In genomic region chr2:31172001-31172400, GRCm38 (mm10) we compare ENCODE assay signal across 9 mouse cellular contexts. TPM values are rescaled to one million over a fixed set of nuclear protein-coding genes. Genes with fewer than 3 reads are reported as not detected.
DNase-seq lines count a peak whose midpoint lies in the region; ATAC-seq and TF ChIP-seq lines count a peak whose summit lies in the region.
"Had no signal": no experiment of that assay in that cellular context is flagged by ENCODE, and none has a peak within 500 bp of the region (broad histone marks: within the 10 kb centered on the region; RNA-seq: fewer than 3 reads in every experiment).

No protein-coding gene starts in this region.

- no peak overlapping the region for H3K4me3 ChIP-seq in lung, postnatal 0 days (ENCODE audit: low read depth, low read length)
- no peak overlapping the region for H3K4me3 ChIP-seq in lung, adult 2 months (replicated peaks; ENCODE audit: extremely low read depth, low read depth, low read length)
- H3K4me3 ChIP-seq in heart, adult 2 months, result no peak overlapping the region
- no peak overlapping the region for H3K4me3 ChIP-seq in stomach, embryonic 16.5 days (replicated peaks; ENCODE audit: low read length)
- H3K4me3 ChIP-seq in forebrain, embryonic 16.5 days (replicated peaks; ENCODE audit: low read length), result no peak overlapping the region
- H3K4me3 ChIP-seq: hindbrain, embryonic 15.5 days had no signal

- peak; percentile 50 for ATAC-seq in lung, postnatal 0 days
- ATAC-seq in stomach, embryonic 16.5 days (ENCODE audit: insufficient read depth, low FRiP score), result peak; percentile 84
- no peak for ATAC-seq in forebrain, embryonic 16.5 days

- no peak for TF ChIP-seq EP300 in lung, postnatal 0 days (IDR thresholded peaks at IDR 0.05)
- no peak for TF ChIP-seq EP300 in heart, adult 2 months (IDR thresholded peaks at IDR 0.05; ENCODE audit: insufficient read depth, low read depth, low read length)

- H3K9me3 ChIP-seq in lung, postnatal 0 days (ENCODE audit: low read length), result no peaks in the 10 kb centered on the region
- no peaks in the 10 kb centered on the region for H3K9me3 ChIP-seq in stomach, embryonic 16.5 days (replicated peaks; ENCODE audit: control insufficient read depth, low read length)
- no peaks in the 10 kb centered on the region for H3K9me3 ChIP-seq in forebrain, embryonic 16.5 days (ENCODE audit: control insufficient read depth, low read length)
- H3K9me3 ChIP-seq: hindbrain, embryonic 15.5 days had no signal

- H3K4me2 ChIP-seq in lung, postnatal 0 days (replicated peaks; ENCODE audit: low read depth, low read length), result no peak overlapping the region
- no peak overlapping the region for H3K4me2 ChIP-seq in stomach, embryonic 16.5 days (ENCODE audit: low read depth, low read length)
- H3K4me2 ChIP-seq in forebrain, embryonic 16.5 days (ENCODE audit: low read length), result no peak overlapping the region
- H3K4me2 ChIP-seq: hindbrain, embryonic 15.5 days had no signal

- no peak for TF ChIP-seq POLR2A in lung, adult 2 months (IDR thresholded peaks at IDR 0.05; ENCODE audit: borderline replicate concordance, extremely low read depth, low read depth, low read length)
- no peak for TF ChIP-seq POLR2A in heart, adult 2 months (IDR thresholded peaks at IDR 0.05; ENCODE audit: insufficient read depth, low read depth, low read length)

- H3K27ac ChIP-seq in lung, postnatal 0 days (ENCODE audit: low read length), result peak overlapping the region; percentile 59; the same call in 1 of the 2 replicates
- H3K27ac ChIP-seq in heart, adult 2 months, result peak overlapping the region; percentile 54
- H3K27ac ChIP-seq in stomach, embryonic 16.5 days (ENCODE audit: low read length), result peak overlapping the region; percentile 71
- no peak overlapping the region for H3K27ac ChIP-seq in forebrain, embryonic 16.5 days (ENCODE audit: low read length)

- H3K27me3 ChIP-seq in lung, postnatal 0 days (replicated peaks; ENCODE audit: insufficient read depth, low read length), result no peaks in the 10 kb centered on the region
- H3K27me3 ChIP-seq in heart, adult 2 months (ENCODE audit: control insufficient read depth, insufficient read depth, low read length), result no peaks in the 10 kb centered on the region
- no peaks in the 10 kb centered on the region for H3K27me3 ChIP-seq in stomach, embryonic 16.5 days (ENCODE audit: control insufficient read depth, insufficient read depth, low read length)
- no peaks in the 10 kb centered on the region for H3K27me3 ChIP-seq in forebrain, embryonic 16.5 days (replicated peaks; ENCODE audit: control insufficient read depth, insufficient read depth, low read length)
- H3K27me3 ChIP-seq: hindbrain, embryonic 15.5 days had no signal

- TF ChIP-seq CTCF in lung, postnatal 0 days (IDR thresholded peaks at IDR 0.05), result no peak
- no peak for TF ChIP-seq CTCF in lung, adult 2 months (IDR thresholded peaks at IDR 0.05; ENCODE audit: insufficient read depth, low read length)
- TF ChIP-seq CTCF in heart, adult 2 months (IDR thresholded peaks at IDR 0.05), result no peak

- peaks cover 2% of the 10 kb centered on the region; the same call in 1 of the 2 replicates for H3K4me1 ChIP-seq in lung, postnatal 0 days (ENCODE audit: insufficient read depth, low read depth, low read length)
- H3K4me1 ChIP-seq in lung, adult 2 months (ENCODE audit: control insufficient read depth, insufficient read depth, low read length), result peaks cover 9% of the 10 kb centered on the region
- peaks cover 10% of the 10 kb centered on the region for H3K4me1 ChIP-seq in heart, adult 2 months (ENCODE audit: control insufficient read depth, insufficient read depth, low read length)
- H3K4me1 ChIP-seq in stomach, embryonic 16.5 days (ENCODE audit: control insufficient read depth, insufficient read depth, low read length), result no peaks in the 10 kb centered on the region
- no peaks in the 10 kb centered on the region for H3K4me1 ChIP-seq in forebrain, embryonic 16.5 days (replicated peaks; ENCODE audit: control insufficient read depth, insufficient read depth, low read length)
- H3K4me1 ChIP-seq: hindbrain, embryonic 15.5 days had no signal

- WGBS in lung, postnatal 0 days, result 55% methylated on average over 5 of the region's 5 CpGs
- WGBS in lung, adult 2 months, result 31% methylated on average over 5 of the region's 5 CpGs
- 41% methylated on average over 5 of the region's 5 CpGs for WGBS in heart, adult 2 months
- WGBS in stomach, embryonic 16.5 days, result 69% methylated on average over 5 of the region's 5 CpGs
- WGBS in forebrain, embryonic 16.5 days, result 82% methylated on average over 5 of the region's 5 CpGs

- DNase-seq in lung, postnatal 0 days (ENCODE audit: low spot score), result peak; percentile 49
- DNase-seq in lung, adult 2 months, result no peak
- peak; percentile 29 to 61 for DNase-seq in heart, adult 2 months
- DNase-seq in kidney, postnatal 25 days, result peak; percentile 46 to 64
- no peak for DNase-seq in adrenal gland, adult 2 months
- no peak for DNase-seq in MN1 (ENCODE audit: low spot score)

- no peaks in the 10 kb centered on the region for H3K79me2 ChIP-seq in heart, adult 2 months (replicated peaks; ENCODE audit: control insufficient read depth, insufficient read depth, low read length)

- H3K36me3 ChIP-seq in lung, postnatal 0 days (ENCODE audit: insufficient read depth, low read length), result peaks cover 36% of the 10 kb centered on the region
- peaks cover 9% of the 10 kb centered on the region; the same call in 1 of the 2 replicates for H3K36me3 ChIP-seq in heart, adult 2 months (ENCODE audit: control insufficient read depth, insufficient read depth, low read length)
- H3K36me3 ChIP-seq in stomach, embryonic 16.5 days (ENCODE audit: control insufficient read depth, insufficient read depth, low read length), result peaks cover 23% of the 10 kb centered on the region
- H3K36me3 ChIP-seq in forebrain, embryonic 16.5 days (ENCODE audit: control insufficient read depth, insufficient read depth), result peaks cover 50% of the 10 kb centered on the region

- no peak overlapping the region for H3K9ac ChIP-seq in lung, postnatal 0 days (replicated peaks; ENCODE audit: low read depth)
- no peak overlapping the region for H3K9ac ChIP-seq in heart, adult 2 months (ENCODE audit: low read depth, low read length)
- no peak overlapping the region for H3K9ac ChIP-seq in stomach, embryonic 16.5 days (ENCODE audit: low read length)
- no peak overlapping the region for H3K9ac ChIP-seq in forebrain, embryonic 16.5 days (replicated peaks; ENCODE audit: low read depth, low read length)
- H3K9ac ChIP-seq: hindbrain, embryonic 15.5 days had no signal

- intact Hi-C loops in heart, adult 2 months (cut with DNase I), result no loop called here

RNA-seq across cellular contexts. Expression of gene Gpr107, which starts 19.9 kb away (rescaled TPM):
- polyA plus RNA-seq in lung, postnatal 0 days (2015; fragmentation: Nextera tagmentation; extraction: Ambion mirVana), result 26.2 TPM in 2 replicates
- 20.8 and 24.4 TPM in 2 replicates for polyA plus RNA-seq in lung, adult 2 months (2012; rRNA removed)
- 10 to 100 TPM; 29.0 to 30.9 TPM for total RNA-seq in heart, adult 2 months (2021)
- 16.0 and 32.3 TPM in 2 replicates for polyA plus RNA-seq in heart, adult 2 months (2012; rRNA removed)
- polyA plus RNA-seq in stomach, embryonic 16.5 days (2015; fragmentation: Nextera tagmentation; extraction: Ambion mirVana), result 34.8 and 39.3 TPM in 2 replicates
- 10 to 100 TPM; 54.9 to 55.8 TPM for total RNA-seq in adrenal gland, adult 2 months (2021)
- polyA plus RNA-seq in adrenal gland, adult 2 months (2012; rRNA removed), result 18.2 and 21.7 TPM in 2 replicates
- 39.5 and 42.2 TPM in 2 replicates for polyA plus RNA-seq in forebrain, embryonic 16.5 days (2015; fragmentation: Nextera tagmentation; extraction: Ambion mirVana)

RNA-seq across cellular contexts. Expression of gene Fnbp1, which starts 30.2 kb away (rescaled TPM):
- polyA plus RNA-seq in lung, postnatal 0 days (2015; fragmentation: Nextera tagmentation; extraction: Ambion mirVana), result 7.2 and 10.0 TPM in 2 replicates
- polyA plus RNA-seq in lung, adult 2 months (2012; rRNA removed), result 39.9 and 47.4 TPM in 2 replicates
- 10 to 100 TPM; 49.0 to 53.6 TPM for total RNA-seq in heart, adult 2 months (2021)
- polyA plus RNA-seq in heart, adult 2 months (2012; rRNA removed), result 40.3 and 46.1 TPM in 2 replicates
- 34.6 and 36.8 TPM in 2 replicates for polyA plus RNA-seq in stomach, embryonic 16.5 days (2015; fragmentation: Nextera tagmentation; extraction: Ambion mirVana)
- 10 to 100 TPM; 59.7 to 73.4 TPM for total RNA-seq in adrenal gland, adult 2 months (2021)
- polyA plus RNA-seq in adrenal gland, adult 2 months (2012; rRNA removed), result 34.3 and 35.6 TPM in 2 replicates
- polyA plus RNA-seq in forebrain, embryonic 16.5 days (2015; fragmentation: Nextera tagmentation; extraction: Ambion mirVana), result 19.7 and 23.2 TPM in 2 replicates

Comparison
In these comparisons a context has a peak if more than half of its experiments do, and no peak if none do; other contexts are left out.
1. DNase-seq: peak in lung, postnatal 0 days (single experiment), heart, adult 2 months (2 of 2) and kidney, postnatal 25 days (2 of 2); none in lung, adult 2 months (single experiment), adrenal gland, adult 2 months (single experiment) and MN1 (single experiment).